Comparison of ENCODE assay signal across 27 mouse cellular contexts in the genomic region with DNA sequence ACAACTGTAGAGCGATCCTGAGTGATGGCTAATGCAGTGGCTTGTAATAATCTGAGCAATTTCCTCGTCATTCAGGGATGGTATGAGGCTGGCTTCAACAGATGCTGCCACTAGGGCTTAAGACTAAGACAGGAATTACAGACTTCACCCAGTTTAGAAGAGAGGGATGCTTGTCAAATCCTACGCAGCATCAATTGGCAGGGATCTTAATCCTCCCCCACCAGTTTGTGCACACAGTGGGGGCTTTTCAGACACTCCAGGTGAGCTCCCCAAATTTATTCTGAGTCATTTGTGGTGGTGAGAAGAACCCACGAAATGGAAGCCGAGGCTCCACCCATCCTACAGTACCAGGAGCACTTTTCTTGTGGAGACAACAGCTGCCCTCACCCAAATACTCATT. TPM values are rescaled to one million over a fixed set of nuclear protein-coding genes. Genes with fewer than 3 reads are reported as not detected.
"Had no signal": no experiment of that assay in that cellular context is flagged by ENCODE, and none has a peak within 500 bp of the region (broad histone marks: within the 10 kb centered on the region; RNA-seq: fewer than 3 reads in every experiment).

No protein-coding gene starts in this region.

- H3K4me3 ChIP-seq: midbrain, embryonic 10.5 days; midbrain, embryonic 12.5 days; myocyte; neural tube, embryonic 13.5 days; neural tube, embryonic 15.5 days had no signal

- DNase-seq: lung, adult 18-20 months; lung, embryonic 14.5 days; lung, postnatal 10 days; lung, postnatal 4 days; midbrain, embryonic 14.5 days; retina, postnatal 1 day; right cerebral cortex, postnatal 14 days; spleen, adult 18-20 months; thymus, adult 18-20 months; thymus, postnatal 25 days; thymus, postnatal 4 days had no signal

- H3K27ac ChIP-seq: midbrain, embryonic 10.5 days; midbrain, embryonic 12.5 days; neural tube, embryonic 13.5 days; neural tube, embryonic 15.5 days had no signal

- H3K4me1 ChIP-seq: midbrain, embryonic 10.5 days; midbrain, embryonic 12.5 days; neural tube, embryonic 13.5 days; neural tube, embryonic 15.5 days had no signal

RNA-seq across cellular contexts. Expression of a gene that starts 16.4 kb away (rescaled TPM):
- total RNA-seq: megakaryocyte-erythroid progenitor cell, adult 5-6 weeks had no signal

RNA-seq across cellular contexts. Expression of a gene that starts 43.6 kb away (rescaled TPM):
- total RNA-seq: megakaryocyte, adult 5-6 weeks; megakaryocyte-erythroid progenitor cell, adult 5-6 weeks had no signal
- polyA plus RNA-seq: liver, embryonic 16.5 days; lung, embryonic 14.5 days; lung, embryonic 16.5 days; midbrain, embryonic 10.5 days; midbrain, embryonic 12.5 days; midbrain, embryonic 14.5 days; midbrain, embryonic 16.5 days; myocyte; neural tube, embryonic 11.5 days; neural tube, embryonic 13.5 days; neural tube, embryonic 15.5 days; small intestine, adult 2 months; stomach, embryonic 14.5 days; stomach, embryonic 16.5 days; thymus, postnatal 0 days; urinary bladder, adult 2 months had no signal
